In the genomic region with DNA sequence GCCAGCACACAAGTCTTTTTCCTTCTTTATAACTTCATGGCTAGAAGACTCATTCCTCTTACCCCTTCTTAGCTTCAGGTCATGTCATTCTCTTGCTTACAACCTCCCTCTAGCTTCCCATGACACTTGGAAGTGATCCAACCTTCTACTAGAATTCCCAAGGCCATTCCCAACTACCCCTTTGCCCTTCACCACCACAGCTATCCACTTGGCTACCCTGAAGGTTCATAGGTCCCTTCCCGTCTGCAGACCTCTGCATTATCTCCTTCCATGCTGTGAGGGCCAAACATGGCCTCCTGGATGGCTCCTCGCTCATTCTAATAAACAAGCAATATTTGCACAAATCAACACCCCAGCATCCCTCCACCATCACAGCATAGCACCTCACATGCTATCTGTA, we compare ENCODE assay signal across 26 mouse cellular contexts.
A peak's percentile ranks its signal among the peaks of the same experiment; 100 is the strongest.
DNase-seq lines count a peak whose midpoint lies in the region; ATAC-seq and TF ChIP-seq lines count a peak whose summit lies in the region.
"Had no signal": no experiment of that assay in that cellular context is flagged by ENCODE, and none has a peak within 500 bp of the region (broad histone marks: within the 10 kb centered on the region; RNA-seq: fewer than 3 reads in every experiment).

No protein-coding gene starts in this region.

- ATAC-seq in heart, embryonic 13.5 days (ENCODE audit: extremely low read depth, insufficient number of reproducible peaks, low FRiP score, low TSS enrichment), result no peak
- no peak for ATAC-seq in kidney, embryonic 15.5 days (replicated peaks; ENCODE audit: low FRiP score)
- no peak for ATAC-seq in liver, postnatal 0 days
- ATAC-seq in liver, embryonic 11.5 days (replicated peaks; ENCODE audit: low FRiP score), result no peak
- ATAC-seq: CD4-positive, CD25-positive, alpha-beta regulatory T cell, adult 4 months; forebrain, embryonic 14.5 days; intestine, embryonic 15.5 days had no signal

- peak overlapping the region; percentile 75 for H3K27ac ChIP-seq in gastrocnemius, adult 2 months
- peak overlapping the region; percentile 40 for H3K27ac ChIP-seq in heart, embryonic 13.5 days (replicated peaks)
- H3K27ac ChIP-seq in kidney, adult 2 months (ENCODE audit: insufficient read depth, low read depth, low read length), result peak overlapping the region; percentile 68
- no peak overlapping the region for H3K27ac ChIP-seq in kidney, embryonic 15.5 days
- H3K27ac ChIP-seq in liver, postnatal 0 days (ENCODE audit: low read depth), result peak overlapping the region; percentile 56; the same call in 1 of the 2 replicates
- H3K27ac ChIP-seq in liver, embryonic 11.5 days (ENCODE audit: low read depth, low read length), result no peak overlapping the region
- H3K27ac ChIP-seq: embryonic facial prominence, embryonic 15.5 days; forebrain, embryonic 10.5 days; hindbrain, embryonic 10.5 days; hindbrain, embryonic 14.5 days; intestine, embryonic 15.5 days had no signal

- no peak overlapping the region for H3K9ac ChIP-seq in heart, embryonic 13.5 days
- H3K9ac ChIP-seq in kidney, embryonic 15.5 days, result no peak overlapping the region
- no peak overlapping the region for H3K9ac ChIP-seq in liver, postnatal 0 days (replicated peaks)
- no peak overlapping the region for H3K9ac ChIP-seq in liver, embryonic 11.5 days (ENCODE audit: low read depth, low read length)
- H3K9ac ChIP-seq: embryonic facial prominence, embryonic 15.5 days; hindbrain, embryonic 14.5 days; intestine, embryonic 15.5 days had no signal

- peaks cover 19% of the 10 kb centered on the region for H3K36me3 ChIP-seq in heart, embryonic 13.5 days
- H3K36me3 ChIP-seq in kidney, adult 2 months (ENCODE audit: control insufficient read depth, insufficient read depth, low read length), result no peaks in the 10 kb centered on the region
- peaks cover 6% of the 10 kb centered on the region; the same call in 1 of the 2 replicates for H3K36me3 ChIP-seq in kidney, embryonic 15.5 days
- no peaks in the 10 kb centered on the region for H3K36me3 ChIP-seq in liver, postnatal 0 days (replicated peaks; ENCODE audit: insufficient read depth, low read length)
- H3K36me3 ChIP-seq in liver, embryonic 11.5 days (ENCODE audit: control insufficient read depth, insufficient read depth, low read length), result no peaks in the 10 kb centered on the region
- H3K36me3 ChIP-seq: embryonic facial prominence, embryonic 15.5 days; G1E; intestine, embryonic 15.5 days had no signal

- no peak overlapping the region for H3K4me2 ChIP-seq in heart, embryonic 13.5 days
- no peak overlapping the region for H3K4me2 ChIP-seq in kidney, embryonic 15.5 days
- H3K4me2 ChIP-seq in liver, postnatal 0 days (ENCODE audit: low read depth, low read length), result no peak overlapping the region
- no peak overlapping the region for H3K4me2 ChIP-seq in liver, embryonic 11.5 days
- H3K4me2 ChIP-seq: embryonic facial prominence, embryonic 15.5 days; heart, embryonic 11.5 days; hindbrain, embryonic 14.5 days; intestine, embryonic 15.5 days had no signal

- no peak for TF ChIP-seq POLR2A in kidney, adult 2 months (IDR thresholded peaks at IDR 0.05; ENCODE audit: low read depth, low read length)

- H3K4me1 ChIP-seq in heart, embryonic 13.5 days, result peaks cover 77% of the 10 kb centered on the region
- peaks cover 45% of the 10 kb centered on the region for H3K4me1 ChIP-seq in kidney, adult 2 months (ENCODE audit: control insufficient read depth, insufficient read depth, low read length)
- peaks cover 40% of the 10 kb centered on the region for H3K4me1 ChIP-seq in kidney, embryonic 15.5 days
- peaks cover 38% of the 10 kb centered on the region for H3K4me1 ChIP-seq in liver, postnatal 0 days (ENCODE audit: insufficient read depth)
- peaks cover 4% of the 10 kb centered on the region; the same call in 1 of the 2 replicates for H3K4me1 ChIP-seq in liver, embryonic 11.5 days (replicated peaks; ENCODE audit: control insufficient read depth, insufficient read depth, low read length)
- H3K4me1 ChIP-seq: embryonic facial prominence, embryonic 15.5 days; intestine, embryonic 15.5 days had no signal

- no peak for TF ChIP-seq CTCF in gastrocnemius, adult 2 months (IDR thresholded peaks at IDR 0.05)
- TF ChIP-seq CTCF in kidney, adult 2 months (conservative IDR thresholded peaks at IDR 0.05; ENCODE audit: insufficient read depth, insufficient read length, low read depth, low read length), result no peak
- no peak for TF ChIP-seq CTCF in liver, postnatal 0 days (IDR thresholded peaks at IDR 0.05; ENCODE audit: low read depth)

- intact Hi-C loops in gastrocnemius, adult 2 months (cut with DNase I), result no loop called here
- intact Hi-C loops in heart, postnatal 10 days (cut with DNase I), result no loop called here

- DNase-seq in gastrocnemius, adult 2 months, result no peak
- no peak for DNase-seq in gastrocnemius, adult 8-10 months (ENCODE audit: low spot score in 2 of 2)
- no peak for DNase-seq in heart, postnatal 10 days
- peak; percentile 72 for DNase-seq in kidney, adult 2 months
- DNase-seq in liver, postnatal 0 days, result no peak
- DNase-seq in liver, embryonic 11.5 days (ENCODE audit: low spot score), result no peak
- DNase-seq: adrenal gland, adult 8-10 months; adrenal gland, postnatal 36 days; B cell, adult 2 months; cerebellum, adult 11 months; cerebellum, adult 8-10 months; cerebellum, postnatal 14 days; embryo, embryonic 11 days; gastrocnemius, postnatal 10 days had no signal

- H3K4me3 ChIP-seq in gastrocnemius, adult 2 months, result no peak overlapping the region
- no peak overlapping the region for H3K4me3 ChIP-seq in heart, embryonic 13.5 days
- H3K4me3 ChIP-seq in kidney, adult 2 months (ENCODE audit: insufficient read depth, low read depth, low read length), result no peak overlapping the region
- H3K4me3 ChIP-seq in kidney, embryonic 15.5 days (replicated peaks), result no peak overlapping the region
- H3K4me3 ChIP-seq in liver, postnatal 0 days (ENCODE audit: low read depth, low read length), result no peak overlapping the region
- H3K4me3 ChIP-seq in liver, embryonic 11.5 days (ENCODE audit: low read depth, low read length), result no peak overlapping the region
- H3K4me3 ChIP-seq: embryonic facial prominence, embryonic 15.5 days; erythroblast, embryonic 14.5 days; forebrain, embryonic 10.5 days; hindbrain, embryonic 10.5 days; intestine, embryonic 15.5 days had no signal

- H3K9me3 ChIP-seq in heart, embryonic 13.5 days, result no peaks in the 10 kb centered on the region
- H3K9me3 ChIP-seq in kidney, embryonic 15.5 days (replicated peaks), result no peaks in the 10 kb centered on the region
- no peaks in the 10 kb centered on the region for H3K9me3 ChIP-seq in liver, postnatal 0 days (ENCODE audit: low read length)
- H3K9me3 ChIP-seq in liver, embryonic 11.5 days (ENCODE audit: control insufficient read depth, low read length), result no peaks in the 10 kb centered on the region
- H3K9me3 ChIP-seq: embryonic facial prominence, embryonic 15.5 days; intestine, embryonic 15.5 days had no signal

- no peak for TF ChIP-seq EP300 in liver, postnatal 0 days (IDR thresholded peaks at IDR 0.05; ENCODE audit: low read depth)

- 56% methylated on average over 2 of the region's 2 CpGs for WGBS in heart, embryonic 13.5 days
- WGBS in kidney, adult 2 months, result 51% methylated on average over 2 of the region's 2 CpGs
- 86% methylated on average over 2 of the region's 2 CpGs for WGBS in kidney, embryonic 15.5 days
- WGBS in liver, postnatal 0 days (ENCODE audit: insufficient replicate concordance), result 57% methylated on average over 2 of the region's 2 CpGs
- 81% methylated on average over 2 of the region's 2 CpGs for WGBS in liver, embryonic 11.5 days

- no peaks in the 10 kb centered on the region for H3K27me3 ChIP-seq in heart, embryonic 13.5 days (replicated peaks)
- H3K27me3 ChIP-seq in kidney, adult 2 months (replicated peaks; ENCODE audit: control insufficient read depth, insufficient read depth, low read length), result no peaks in the 10 kb centered on the region
- H3K27me3 ChIP-seq in kidney, embryonic 15.5 days, result no peaks in the 10 kb centered on the region
- H3K27me3 ChIP-seq in liver, postnatal 0 days (ENCODE audit: insufficient read depth, low read length), result no peaks in the 10 kb centered on the region
- no peaks in the 10 kb centered on the region for H3K27me3 ChIP-seq in liver, embryonic 11.5 days (replicated peaks; ENCODE audit: control insufficient read depth, insufficient read depth, low read length)
- H3K27me3 ChIP-seq: embryonic facial prominence, embryonic 15.5 days; intestine, embryonic 15.5 days had no signal

Comparison
In these comparisons a context has a peak if more than half of its experiments do, and no peak if none do; other contexts are left out.
1. H3K27ac ChIP-seq: peak in gastrocnemius, adult 2 months (single experiment), heart, embryonic 13.5 days (single experiment), kidney, adult 2 months (single experiment) and liver, postnatal 0 days (single experiment); none in kidney, embryonic 15.5 days (single experiment) and liver, embryonic 11.5 days (single experiment).